Mouse (Mus musculus) ovary, postnatal 14 days (tissue): ENCODE measurements around the gene Cib2.

Experiments used
- DNase-seq: peaks from one replicate; pipeline ENCODE4 v3.0.0; 2022; ENCODE audit warnings: low spot score

Gene Cib2

DNA sequence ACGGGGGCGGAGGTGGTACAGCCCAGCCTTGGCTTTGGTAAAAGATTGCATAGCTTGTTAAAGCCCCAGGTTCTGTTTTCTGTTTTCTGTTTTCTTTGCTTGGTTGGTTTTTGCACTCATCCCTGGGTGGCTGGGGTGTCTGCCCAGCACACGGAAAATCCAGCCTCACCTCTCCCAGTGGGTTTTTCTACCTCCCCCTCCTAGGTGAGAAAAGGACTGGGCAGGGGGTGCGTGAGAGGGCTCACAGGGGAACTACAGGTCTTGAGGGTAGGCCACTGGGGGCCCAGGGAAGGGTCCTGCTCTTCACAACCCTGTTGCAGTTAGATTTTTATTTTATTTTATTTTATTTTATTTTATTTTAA, 15.1 kb downstream of the Cib2 start:
- DNase-seq = no peak

DNA sequence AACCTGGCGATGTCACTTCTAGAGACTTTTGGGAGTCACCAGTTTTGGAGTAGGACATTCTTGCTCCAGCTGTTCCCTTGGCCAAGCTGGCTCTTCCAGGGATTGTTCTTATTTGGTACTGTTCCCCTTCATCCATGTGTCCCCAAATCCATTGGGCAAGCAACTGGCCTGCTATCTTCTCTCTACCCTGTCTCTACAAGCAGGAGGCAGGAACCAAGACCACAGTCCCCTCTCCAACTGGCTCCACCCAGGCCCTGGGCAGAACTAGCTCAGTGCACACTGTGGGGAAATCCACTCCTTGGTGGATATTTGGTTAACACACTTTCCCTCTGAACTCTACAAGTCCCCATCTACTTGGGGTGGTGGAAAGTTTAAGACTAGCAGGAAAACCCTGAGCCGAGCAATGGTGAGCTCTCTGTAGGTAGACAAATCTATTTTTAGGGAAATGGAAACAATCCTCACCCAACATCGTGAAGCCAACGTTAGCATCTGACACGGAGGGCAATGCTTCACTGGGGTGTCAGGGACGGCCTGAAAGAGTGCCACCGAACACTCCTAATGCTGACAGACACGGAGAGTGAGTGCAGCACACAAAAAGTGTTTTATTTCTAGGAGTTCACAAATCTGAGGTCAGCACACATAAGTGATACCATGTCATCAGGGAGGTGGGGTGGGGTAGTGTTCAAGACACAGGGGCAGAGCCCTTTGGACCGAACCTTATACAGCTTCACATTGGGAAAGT, 15.6 kb downstream of the Cib2 start:
- DNase-seq = no peak

DNA sequence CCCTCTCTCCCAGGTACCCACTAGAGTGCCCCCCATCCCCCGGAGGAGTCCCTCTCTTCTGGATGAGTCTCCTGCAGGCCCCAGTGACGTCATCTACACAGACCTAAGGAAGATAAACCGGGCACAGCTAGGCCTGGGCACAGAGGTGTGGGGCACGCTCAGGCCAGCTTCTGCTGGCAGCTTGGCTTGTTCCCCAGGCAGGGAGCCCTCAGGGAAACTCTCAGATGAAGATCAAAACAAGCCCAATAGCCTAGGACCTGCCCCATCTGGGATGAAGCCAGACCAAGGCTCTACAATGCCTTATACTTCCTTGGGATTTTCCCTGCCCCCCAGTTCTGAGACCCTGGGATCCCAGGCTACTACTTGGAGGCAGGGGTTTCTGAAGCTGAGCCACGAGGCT, 19.2 kb downstream of the Cib2 start:
- no peak for DNase-seq

DNA sequence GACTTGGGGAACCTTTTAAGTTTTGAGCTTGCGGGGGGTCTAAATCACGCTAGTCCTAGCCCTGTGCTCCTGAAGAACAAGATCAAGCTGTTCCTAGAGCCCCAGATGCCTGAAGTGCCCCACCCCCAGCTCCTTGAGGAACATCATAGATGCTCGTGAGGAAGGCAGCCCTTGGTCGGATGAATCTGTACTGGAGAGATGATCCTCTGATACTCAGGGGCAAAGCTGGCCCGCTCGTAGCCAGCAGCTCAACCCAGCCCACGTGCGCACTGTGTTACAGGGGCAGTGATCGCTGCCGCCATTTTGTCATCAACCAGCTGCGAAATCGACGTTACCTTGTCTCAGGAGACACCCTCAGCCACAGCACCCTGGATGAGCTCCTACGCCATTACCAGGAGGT, 21.3 kb downstream of the Cib2 start, which contains the start of gene Sh2d7:
Sh2d7 (plus strand) TSS at position 301 of the 400 bp plus-strand sequence.
- no peak for DNase-seq

DNA sequence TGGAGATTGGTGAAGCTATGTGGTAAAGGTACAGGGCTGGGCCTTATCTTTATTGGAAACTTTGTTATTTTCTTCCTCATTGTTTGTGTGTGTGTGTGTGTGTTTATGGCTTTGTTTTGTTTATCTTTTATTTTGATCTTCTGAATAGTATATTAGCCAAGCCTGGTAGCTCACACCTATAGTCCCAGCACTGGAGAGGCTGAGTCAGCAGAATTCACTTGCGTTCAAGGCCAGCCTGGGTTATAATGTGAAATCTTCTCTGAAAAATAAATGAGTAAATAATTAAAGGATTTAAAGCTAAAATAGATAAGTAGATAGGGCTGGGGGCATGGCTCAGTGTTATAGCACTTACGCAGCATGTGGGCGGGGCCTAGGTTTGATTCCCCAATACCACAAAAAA, 21.8 kb downstream of the Cib2 start:
- DNase-seq = no peak

DNA sequence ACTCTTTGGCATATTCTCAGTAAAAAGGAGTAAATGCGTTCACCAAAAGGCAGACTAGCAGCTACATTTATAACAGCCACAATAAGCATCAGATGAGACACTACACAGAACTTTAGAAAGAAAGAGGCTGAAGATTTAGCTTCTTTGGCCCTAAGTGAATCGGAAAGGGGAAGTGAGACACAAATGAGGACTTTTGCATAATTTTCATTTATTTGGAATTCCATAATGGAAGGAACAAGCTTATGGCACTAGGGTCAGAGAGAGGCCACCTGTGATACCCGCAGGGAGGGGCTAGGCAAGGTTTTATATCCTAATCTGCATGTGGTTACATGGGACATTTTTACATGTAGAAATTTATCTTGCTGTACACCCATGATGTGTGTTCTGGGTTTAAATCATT, 22.5 kb downstream of the Cib2 start:
- DNase-seq = no peak

DNA sequence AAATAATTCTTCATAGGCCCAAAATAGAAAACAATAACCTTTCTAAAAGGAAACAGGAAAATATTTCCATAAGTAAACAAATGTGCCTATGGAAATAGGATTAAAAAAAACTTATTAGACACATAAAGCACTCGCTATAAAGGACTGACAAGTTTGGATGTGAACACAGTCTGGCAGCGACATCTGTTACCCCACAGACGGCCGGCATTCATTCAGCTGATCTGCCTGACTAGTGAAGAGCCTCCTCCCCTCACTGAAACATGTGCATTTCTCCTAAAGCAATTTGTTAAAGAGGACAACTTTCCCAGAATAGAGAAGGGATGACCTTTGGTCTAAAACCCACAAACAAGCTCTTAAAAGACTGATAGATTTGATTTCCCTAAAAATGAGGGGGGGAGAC, 23.0 kb downstream of the Cib2 start:
- no peak for DNase-seq

DNA sequence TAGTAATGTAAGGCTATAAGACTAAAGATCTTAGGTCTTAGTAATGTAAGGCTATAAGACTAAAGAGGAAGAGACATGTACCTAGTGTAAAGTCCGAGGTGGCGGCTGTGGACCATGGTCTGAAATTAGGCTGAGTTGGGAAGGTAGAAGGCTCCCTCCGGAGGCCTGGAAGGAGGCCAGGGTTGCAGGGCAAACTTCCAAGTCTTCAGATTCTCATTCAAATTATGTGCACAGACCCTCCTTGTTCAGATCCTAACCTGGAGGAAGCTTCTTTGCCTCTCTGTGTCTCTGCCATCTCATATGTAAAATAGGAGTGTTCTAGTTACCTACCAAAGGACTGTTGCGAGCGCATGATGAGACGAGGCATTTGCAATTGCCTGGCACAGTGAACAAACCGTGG, 23.8 kb downstream of the Cib2 start:
- DNase-seq = no peak

DNA sequence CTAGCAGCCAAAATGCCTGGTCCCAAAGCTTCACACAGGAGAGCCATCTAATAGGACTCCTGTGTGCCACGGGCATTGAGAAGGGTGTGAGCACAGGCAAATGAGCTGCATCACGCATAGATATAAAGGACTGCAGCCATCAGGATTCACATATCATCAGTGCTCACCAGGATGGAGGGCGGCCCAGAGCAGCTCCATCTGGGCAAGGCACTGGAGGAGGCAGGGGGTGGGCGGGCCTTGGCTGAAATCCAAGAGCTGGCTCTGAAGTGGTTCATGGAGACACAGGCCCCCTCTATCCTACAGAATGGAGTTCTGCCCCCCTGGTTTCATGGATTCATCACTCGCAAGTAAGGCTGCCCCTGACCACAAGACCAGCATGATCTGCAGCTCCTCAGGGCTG, 26.0 kb downstream of the Cib2 start:
- DNase-seq = no peak

DNA sequence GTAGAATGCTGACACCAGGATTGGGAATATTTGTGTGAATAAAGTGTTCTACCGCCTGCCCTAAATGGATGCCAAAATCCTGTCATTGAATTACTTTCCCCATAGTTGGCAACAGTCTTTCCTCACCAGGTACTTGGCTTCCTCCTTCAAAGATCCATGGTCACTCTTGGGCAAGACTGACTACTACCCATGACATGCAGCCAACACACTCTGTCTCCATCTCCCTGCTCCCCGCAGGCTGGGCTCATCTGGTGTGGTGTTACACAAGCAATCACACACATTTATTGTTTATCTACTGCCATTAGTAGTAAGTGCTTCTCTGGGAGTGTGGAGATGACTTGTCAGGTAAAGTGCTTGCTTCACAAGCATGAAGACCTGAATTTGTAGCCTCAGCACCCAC, 27.1 kb downstream of the Cib2 start:
- DNase-seq = no peak

DNA sequence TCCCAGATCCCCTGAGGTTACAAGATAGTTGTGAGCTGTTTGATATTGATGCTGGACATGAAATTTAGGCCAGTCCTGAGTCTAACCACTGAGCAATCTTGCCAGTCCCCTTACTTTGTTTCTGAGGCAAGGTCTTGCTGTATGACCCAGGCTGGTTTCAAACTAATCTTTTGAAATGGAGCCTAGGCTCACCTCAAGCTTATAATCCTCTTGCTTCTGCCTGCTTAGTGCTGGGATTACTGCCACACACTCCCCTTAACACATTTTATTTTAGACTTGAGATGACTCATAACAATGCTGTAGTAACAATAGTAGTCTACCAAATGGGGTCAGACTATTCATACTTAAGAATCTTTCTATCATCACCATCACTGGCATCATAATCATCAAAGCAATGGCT, 28.6 kb downstream of the Cib2 start:
- DNase-seq = no peak

DNA sequence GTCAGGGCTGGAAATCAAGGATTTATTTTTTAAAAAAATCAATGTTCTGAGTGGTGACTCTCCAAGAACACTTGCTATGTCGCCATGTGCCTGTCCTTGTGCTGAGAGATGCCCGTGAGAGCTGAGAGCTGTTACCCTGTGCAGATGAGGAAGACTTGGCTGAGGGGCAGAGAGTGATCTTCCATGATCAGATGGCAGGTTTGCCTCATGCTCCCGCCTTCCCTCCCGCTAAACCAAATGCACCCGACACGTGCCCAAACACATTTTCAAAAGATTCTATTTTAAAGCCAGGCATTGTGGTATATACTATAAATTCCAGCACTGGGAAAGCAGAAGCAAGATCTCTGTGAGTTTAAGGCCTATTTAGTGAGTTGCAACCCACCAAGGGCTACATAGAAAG, 29.2 kb downstream of the Cib2 start:
- no peak for DNase-seq

DNA sequence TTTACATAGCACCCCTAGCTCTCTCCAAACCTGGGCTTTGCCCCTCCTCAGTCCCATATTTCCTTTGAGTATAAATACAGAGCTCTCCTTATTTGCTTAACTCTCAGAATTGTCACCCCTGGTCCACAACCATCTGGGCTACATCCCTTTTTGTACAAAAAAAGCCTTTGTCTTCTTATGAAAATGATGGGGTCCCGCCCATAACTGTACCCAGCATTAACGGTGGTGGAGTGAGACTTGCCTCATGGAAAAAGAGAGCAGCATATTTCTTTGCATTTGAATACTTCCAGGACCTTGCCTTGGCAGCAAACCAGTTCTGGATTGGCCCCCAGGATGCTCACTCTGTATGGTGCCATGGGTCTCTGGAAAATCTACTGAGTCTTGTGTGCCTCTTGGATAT, 30.1 kb downstream of the Cib2 start:
- DNase-seq = no peak

DNA sequence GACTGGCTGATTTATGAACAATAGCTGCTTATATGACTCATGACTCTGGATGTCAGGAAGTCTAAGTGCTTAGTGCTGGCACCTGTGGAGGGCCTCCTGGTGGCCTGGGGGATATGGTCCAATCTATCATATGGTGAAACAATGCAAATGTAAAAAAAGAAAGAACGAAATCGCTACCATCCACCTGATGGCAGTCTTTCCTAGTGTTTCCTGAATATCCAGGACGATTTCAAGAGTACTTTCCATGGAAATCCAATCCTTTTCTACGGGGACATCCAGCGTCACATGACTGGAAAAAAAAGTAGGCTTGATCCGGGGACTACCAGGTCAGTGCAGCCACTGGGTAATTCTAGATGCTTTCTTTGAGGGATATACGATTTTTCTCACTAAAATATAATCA, 32.3 kb downstream of the Cib2 start:
- no peak for DNase-seq

DNA sequence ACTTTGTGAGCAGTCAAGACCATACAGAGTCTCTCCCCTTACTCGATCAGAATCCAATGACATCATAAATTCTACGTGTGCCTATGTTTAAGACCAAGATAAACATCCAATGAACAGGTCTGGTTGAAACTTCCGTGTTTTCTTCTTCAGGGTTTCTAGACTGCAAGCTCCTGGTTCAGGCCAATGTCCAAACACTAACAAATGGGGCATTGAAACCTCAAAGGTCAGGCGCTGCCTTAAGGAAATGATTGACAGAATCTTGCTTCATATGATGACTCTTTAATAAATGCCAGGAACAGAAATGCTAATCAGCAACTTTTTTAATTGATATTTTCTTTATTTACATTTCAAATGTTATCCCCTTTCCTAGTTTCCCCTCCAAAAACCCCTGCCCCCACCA, 39.7 kb downstream of the Cib2 start:
- no peak for DNase-seq

DNA sequence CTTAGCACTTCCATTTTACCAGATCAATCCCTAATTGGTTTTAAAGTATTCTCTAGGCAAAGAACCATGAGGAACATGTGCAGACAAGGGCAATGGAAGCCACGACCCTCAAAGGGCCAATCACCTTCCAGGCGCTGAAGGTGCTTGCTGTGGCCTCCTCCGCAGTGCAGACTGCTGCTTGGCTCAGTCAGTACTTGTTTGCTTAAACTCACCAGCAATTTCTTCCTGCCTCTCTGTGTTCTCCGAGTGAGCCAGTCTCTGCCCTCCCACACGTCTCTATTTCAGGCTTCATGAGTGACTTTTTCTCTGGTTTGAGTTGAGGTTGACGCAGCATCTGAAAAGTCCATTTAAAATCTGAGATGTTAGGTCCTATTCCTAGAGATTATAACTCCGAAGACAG, 41.1 kb downstream of the Cib2 start:
- DNase-seq = no peak

DNA sequence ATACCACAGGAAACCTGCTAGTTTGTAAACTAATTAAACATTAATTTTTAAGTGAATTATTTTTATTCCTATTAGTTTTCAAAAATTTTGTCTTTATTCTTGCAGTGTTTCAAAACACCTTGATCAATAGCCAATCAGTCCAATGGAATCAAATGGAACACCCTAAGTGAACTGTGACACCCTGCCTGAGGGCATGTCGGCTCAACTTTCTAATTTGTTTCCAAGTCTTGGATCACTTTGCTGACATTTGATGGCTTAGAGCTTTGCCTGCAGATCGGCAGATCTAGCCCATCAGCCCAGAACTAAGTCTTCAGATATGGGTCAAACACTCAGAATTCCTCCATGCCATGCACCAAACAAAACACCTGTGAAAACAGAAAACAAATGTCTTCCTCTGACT, 44.0 kb downstream of the Cib2 start:
- no peak for DNase-seq

DNA sequence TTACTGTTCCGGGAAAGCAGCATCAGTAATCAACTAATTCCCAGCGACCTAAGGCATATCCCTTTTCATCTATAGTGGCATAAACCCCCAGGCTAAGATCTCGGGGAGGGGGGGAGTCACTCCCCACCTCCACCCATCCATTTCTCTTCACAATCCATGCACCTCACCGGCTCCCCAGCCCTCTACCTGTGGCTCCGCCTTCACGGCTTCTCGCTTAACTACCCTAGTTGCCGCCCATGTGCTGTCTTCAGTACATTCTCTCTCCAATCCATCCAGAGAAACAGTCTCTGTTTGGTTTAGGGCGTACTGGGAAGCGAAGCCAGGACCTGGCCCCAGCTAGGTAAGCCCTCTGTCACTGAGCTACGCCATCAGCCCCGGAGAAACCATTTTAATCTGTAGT, 57.1 kb downstream of the Cib2 start:
- DNase-seq = no peak

DNA sequence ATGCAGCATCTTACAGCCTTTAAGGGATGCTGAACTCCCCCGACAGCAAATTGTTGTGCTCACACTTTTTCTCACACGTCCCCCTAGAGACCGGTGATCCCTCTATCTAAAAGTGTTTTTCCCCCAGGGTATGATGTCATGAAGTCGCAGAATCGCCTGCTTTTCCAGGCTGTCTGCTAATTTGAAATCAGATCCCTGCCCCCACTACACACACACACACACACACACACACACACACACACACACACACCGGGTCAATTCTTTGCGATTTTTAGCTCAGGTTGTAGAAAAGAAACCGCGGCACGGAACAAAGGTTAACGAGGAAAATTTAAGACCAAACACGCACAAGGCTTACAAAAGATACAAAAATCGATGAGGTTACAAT, 57.9 kb downstream of the Cib2 start:
- DNase-seq = no peak

DNA sequence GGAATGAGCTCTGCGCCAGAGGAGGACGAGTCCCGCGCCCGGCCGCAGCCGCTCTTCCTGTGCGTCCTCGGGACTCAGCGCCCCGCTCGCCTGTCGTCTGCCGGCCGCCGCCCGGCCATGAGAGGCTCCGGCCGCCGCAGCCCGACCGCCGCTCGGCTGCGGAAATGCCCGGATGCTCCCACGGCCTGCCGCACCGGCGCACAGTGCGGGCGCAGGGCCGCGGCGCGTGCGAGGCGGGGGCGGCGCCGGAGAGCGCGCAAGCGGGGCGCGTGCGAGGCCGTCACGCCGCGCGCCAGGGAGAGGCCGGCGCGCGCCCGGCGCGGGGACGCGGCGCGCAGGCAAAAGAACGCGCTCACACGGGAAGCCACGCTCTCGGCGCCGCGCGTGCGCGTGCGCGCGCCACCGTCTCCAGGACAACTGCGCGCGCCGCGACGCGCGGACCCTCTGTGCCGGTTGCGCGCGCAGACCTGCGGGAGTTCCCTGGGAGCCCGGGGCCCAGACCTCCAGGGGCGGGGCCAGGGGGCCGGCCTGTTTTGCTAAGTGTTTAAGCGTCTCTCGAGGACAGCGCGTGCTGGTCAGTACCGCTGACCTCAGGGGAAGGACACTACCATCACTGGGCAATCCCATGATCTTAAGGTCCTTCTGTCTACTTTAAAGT, 58.4 kb downstream of the Cib2 start, which contains the start of gene Dmxl2:
Dmxl2 (minus strand) TSS at position 174 of the 658 bp plus-strand sequence.
- DNase-seq = peak; percentile 73

DNA sequence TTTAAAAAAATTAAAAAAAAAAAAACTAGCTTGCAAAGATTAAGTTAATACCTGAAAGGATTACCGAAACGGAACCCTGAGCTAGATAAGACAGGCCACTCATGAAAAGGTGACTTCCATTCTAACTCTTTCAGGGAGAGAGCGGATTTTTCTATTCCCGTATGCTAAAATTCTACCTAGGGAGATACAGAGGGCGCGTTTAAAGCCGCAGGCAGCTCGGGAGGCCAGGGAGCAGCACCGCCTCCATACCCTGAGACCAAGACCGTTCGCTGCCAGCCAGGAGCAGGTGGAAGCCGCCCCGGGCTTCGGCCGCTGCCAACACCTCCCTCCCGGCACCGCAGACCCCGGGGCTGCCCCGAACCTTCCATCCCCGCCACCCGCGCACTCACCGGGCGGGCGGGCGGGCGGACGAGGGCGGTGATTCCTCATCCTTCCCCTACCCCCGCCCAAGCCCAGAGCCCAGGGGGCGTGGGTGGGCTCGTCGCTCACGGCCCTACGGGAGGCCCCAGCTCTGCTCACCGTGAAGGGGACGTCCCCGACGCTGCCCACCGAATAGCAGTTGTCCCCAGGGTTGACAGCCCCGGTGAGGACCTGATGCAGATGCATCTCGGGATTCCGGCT, 59.1 kb downstream of the Cib2 start:
- no peak for DNase-seq

DNA sequence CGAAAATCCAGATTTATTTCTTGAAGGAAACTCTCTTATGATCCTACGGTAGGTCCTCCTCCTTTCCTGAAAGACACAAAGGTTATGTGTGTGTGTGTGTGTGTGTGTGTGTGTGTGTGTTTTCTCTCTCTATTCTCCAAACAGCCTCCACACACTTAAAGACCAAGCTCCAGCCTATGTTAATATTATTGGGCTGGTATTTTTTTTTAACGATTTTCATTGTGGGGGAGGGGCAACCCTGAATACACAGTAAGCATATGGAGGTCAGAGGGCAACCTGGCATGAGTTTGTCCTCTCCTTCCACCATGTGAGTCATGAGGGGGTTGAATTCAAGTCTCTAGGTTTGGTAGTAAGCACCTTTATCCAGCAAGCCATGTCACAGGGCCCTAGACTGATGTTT, 60.2 kb downstream of the Cib2 start:
- DNase-seq = no peak

DNA sequence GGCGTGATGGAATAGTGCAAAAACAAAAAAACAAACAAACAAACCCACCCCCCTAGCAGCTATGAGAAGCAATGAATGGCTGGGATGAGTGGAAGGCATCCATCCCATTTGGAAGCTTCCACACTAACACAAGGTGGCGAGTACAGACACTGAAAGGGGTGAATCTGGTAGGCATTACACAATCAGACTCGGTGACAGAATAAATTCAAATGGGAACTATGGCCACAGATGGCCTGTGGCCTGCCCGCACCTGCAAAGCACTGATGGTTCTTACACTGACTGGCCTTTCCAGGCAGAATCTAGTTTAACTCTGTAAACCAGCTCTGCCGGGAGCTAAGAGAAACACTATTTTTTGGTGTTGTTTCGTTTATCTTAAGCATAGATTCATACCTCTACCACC, 60.7 kb downstream of the Cib2 start:
- no peak for DNase-seq
